Mouse (Mus musculus) layer of hippocampus, postnatal 25 days (tissue): Measurements from ENCODE around the gene Rbm3. TPM values are rescaled to one million over a fixed set of nuclear protein-coding genes. Genes with fewer than 3 reads are reported as not detected.

Experiments
- total RNA-seq, 2 experiments: library from RNA; stranded (reverse); gene quantifications; 2 replicates each; pipeline ENCODE4 v1.2.3; 2021

Rbm3 gene
- total RNA-seq, 2 experiments from 2014 or later = 94.0 to 137 TPM

Other genes starting within 250 kb of the Rbm3 start
- 10 to 100 TPM; 78.1 to 93.2 TPM for gene Pqbp1, start 246.6 kb downstream of the Rbm3 start, total RNA-seq
- gene Timm17b, start 246.5 kb downstream of the Rbm3 start, total RNA-seq = 10 to 100 TPM; 25.5 to 27.9 TPM
- not detected for gene Gm10491, start 238.0 kb downstream of the Rbm3 start, total RNA-seq
- not detected for gene Gm10490, start 236.3 kb downstream of the Rbm3 start, total RNA-seq
- gene Pcsk1n, start 226.1 kb downstream of the Rbm3 start, total RNA-seq = 100 to 1,000 TPM; 386 to 442 TPM
- not detected for gene Eras, start 217.3 kb downstream of the Rbm3 start, total RNA-seq
- gene Hdac6, start 198.0 kb downstream of the Rbm3 start, total RNA-seq = 10 to 100 TPM; 42.4 to 57.2 TPM
- gene Gata1, start 167.8 kb downstream of the Rbm3 start, total RNA-seq = not detected
- under 1 TPM; 0.59 to 0.71 TPM for gene Glod5, start 127.4 kb downstream of the Rbm3 start, total RNA-seq
- gene Suv39h1, start 71.1 kb downstream of the Rbm3 start, total RNA-seq = 10 to 100 TPM; 19.3 to 20.9 TPM
- 1 to 10 TPM; 1.0 to 1.5 TPM for gene Was, start 55.4 kb downstream of the Rbm3 start, total RNA-seq
- gene Wdr13, start 13.0 kb downstream of the Rbm3 start, total RNA-seq = 100 to 1,000 TPM; 199 to 214 TPM
- gene Tbc1d25, start 30.3 kb upstream of the Rbm3 start, total RNA-seq = 10 to 100 TPM; 13.3 to 13.9 TPM
- gene Ebp, start 47.6 kb upstream of the Rbm3 start, total RNA-seq = 10 to 100 TPM; 36.1 to 38.4 TPM
- gene Porcn, start 60.6 kb upstream of the Rbm3 start, total RNA-seq = 100 to 1,000 TPM in 1 of 2 experiments, 10 to 100 TPM in 1; 94.5 to 101 TPM
- gene Ftsj1, start 106.5 kb upstream of the Rbm3 start, total RNA-seq = 10 to 100 TPM; 23.2 to 29.7 TPM
- 1 to 10 TPM; 5.3 to 7.9 TPM for gene Slc38a5, start 125.3 kb upstream of the Rbm3 start, total RNA-seq
- not detected for gene Ssxb10, start 181.5 kb upstream of the Rbm3 start, total RNA-seq
- gene Ssxb9, start 221.1 kb upstream of the Rbm3 start, total RNA-seq = not detected